Mouse (Mus musculus) right cerebral cortex, postnatal 4 days (tissue): ENCODE measurements at regions not wholly inside any gene's neighbourhood (a gene's known extent, or its start where the extent isn't known, plus 50 kb on each side); places are given as distances from the start of the nearest gene placed in this dataset.

Source experiments
- DNase-seq: peaks from one replicate; pipeline ENCODE4 v3.0.0-alpha.2; 2022

DNA sequence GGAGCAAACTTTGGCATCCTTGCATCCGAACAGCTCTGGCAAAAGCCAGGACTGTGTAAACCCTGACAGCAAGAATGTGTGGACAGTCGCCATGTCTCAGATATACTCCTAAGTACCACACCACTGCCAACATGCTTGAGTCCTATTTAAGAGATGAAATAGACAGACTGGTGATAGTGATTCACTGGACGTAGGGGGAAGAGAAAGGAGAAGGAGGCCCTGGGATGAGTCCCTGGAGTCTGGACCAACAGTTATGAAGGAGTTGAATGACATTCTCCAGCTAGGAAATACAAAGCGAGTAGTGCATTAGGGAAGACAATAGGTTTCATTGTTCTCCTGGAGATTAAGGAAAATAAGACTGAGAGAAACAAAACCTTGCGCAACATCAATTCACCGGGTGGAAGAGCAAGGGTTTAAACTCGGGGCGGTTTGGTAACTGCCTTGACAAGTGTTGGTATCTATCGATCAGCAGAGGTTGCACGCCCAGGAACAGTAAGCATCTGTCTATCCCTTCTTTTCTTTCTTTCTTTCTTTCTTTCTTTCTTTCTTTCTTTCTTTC lies 54.3 kb upstream of the Nrbf2 start:
- no peak for DNase-seq

DNA sequence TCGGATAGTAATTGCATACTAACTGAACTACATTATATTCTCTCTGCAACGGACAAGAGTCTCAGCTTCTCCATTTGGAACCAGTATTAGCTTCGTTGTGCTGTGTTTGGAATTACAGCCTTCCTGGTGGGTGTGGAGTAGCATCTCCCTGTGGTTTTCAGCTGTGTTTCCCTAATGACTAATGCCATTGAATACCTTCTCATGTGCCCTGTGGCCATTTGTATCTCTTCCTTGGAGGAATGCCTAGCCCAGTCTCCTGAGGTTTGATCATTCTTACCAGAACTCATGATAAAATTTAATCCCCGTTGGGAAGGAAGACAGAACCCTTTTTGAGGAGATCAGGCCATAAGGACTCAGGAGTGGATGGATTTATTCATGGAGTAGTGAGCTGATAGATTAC lies 59.6 kb upstream of the Nrbf2 start:
- DNase-seq = no peak

DNA sequence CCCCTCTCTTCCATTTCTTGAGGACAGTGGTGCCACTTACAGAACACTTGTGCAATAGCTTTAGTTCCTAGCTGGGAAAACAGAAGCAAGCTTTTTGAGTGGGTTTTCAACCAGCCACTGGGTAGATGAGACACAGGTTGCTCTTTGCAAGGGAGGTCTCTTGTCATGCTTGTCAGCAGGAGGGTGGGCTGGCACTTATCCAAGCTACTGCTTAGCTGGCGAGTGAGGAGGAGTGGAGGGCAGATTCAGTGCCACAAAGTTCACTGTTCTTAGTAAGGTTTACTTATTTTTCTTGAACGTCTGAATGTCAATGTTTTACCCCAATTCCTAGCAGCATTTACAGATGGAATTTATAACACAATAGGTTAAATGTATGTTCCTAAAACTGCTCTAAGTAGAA lies 65.9 kb upstream of the Nrbf2 start:
- DNase-seq = no peak

DNA sequence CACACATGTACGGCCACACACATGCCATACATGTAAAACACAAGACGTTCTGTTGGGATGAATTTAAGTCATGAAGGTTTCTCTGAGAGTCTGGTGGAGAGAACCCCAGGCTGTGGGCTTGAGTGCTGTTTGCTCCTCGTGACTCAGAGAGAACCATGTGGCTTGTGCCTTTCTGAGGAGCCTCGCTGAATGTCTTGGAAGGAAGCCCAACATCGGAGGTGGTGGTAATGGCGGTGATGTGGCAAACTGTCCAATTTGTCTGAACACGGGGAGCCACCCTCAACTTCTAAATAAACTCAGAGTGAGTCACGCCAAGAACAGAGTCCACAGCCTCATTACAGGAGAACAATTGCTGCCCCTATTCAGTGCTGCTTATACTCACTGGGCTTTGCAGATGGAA lies 75.7 kb upstream of the Nrbf2 start:
- DNase-seq = no peak

DNA sequence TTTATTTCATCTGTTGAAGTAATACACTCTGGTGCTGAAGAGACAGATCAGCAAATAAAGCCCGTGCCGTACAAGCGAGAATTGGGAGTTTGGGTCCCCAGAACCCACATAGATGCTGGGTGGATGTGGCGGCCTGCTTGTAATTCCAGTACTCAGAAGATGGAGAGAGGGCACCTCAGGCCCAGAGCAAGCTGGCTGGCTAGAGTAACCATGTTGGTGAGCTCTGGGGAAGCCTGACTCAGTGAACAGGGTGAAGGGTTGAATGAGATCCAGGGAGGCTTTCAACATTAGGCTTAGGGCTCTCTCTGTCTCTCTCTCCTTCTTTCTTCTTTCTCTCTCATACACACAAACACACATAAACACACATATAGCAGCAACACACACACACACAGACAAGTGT lies 76.2 kb upstream of the Nrbf2 start:
- no peak for DNase-seq

DNA sequence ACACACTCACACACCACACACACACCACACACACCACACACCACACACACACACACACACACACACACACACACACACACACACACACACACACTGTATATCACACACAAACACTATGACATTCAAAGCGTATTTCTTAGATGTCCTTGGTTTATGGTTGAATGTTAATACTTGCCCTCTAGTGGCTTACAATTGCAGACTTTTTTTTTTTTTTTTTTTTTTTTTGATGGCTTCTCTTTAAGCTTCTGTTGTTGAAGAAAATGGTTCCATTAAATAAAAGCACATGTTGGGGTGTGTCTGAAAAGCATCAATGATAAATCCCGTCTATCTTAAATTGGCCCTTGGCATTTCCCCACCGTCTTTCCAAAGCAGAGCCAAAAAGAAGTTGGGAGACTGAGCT lies 79.5 kb upstream of the Nrbf2 start:
- no peak for DNase-seq

DNA sequence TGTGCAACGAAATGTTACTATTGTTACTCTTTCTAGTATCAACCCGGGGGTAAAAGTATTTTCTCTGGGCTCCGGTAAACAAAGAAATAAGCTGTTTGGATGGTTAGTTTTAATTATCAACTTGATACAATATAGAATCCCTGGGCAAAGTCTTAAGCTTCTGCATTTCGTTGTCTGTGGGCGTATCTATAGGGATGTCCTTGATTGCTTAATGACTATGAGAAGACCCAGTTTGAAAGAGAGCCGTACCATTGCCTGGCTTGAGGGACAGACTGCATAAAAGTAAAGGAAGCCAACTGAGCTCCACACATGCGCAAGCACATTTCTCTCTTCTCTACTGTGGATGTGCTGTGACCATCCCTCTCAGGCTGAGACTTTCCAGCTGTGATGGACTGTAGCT lies 80.1 kb upstream of the Nrbf2 start:
- DNase-seq = no peak

DNA sequence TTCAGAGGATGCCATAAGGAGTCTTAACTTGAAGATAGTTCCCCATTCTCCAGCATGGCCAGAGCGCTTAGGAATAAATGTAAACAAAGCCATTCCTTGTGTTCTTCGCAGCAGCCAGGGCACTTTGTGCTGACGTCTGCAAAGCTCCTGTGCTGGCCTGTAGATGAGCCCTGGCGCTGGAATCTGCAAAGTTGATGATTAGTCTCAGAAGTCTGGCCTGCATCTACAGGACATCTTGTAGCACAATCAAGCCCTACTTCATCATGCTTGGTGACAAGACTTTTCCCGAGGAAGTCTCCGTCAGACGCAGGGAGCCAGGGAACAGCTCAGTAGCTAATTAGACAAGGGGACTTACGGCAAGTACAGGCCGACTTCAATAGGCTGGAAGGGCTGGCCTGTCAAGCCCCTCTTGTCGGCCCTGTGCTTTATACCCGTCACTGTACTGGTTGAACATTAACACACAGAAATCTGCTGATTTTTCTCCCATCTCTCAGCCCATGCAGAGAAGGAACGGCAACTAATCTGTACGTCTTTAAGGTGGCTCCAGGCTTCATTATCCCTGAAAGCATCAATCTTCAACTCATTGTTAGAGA lies 87.6 kb upstream of the Nrbf2 start:
- no peak for DNase-seq

DNA sequence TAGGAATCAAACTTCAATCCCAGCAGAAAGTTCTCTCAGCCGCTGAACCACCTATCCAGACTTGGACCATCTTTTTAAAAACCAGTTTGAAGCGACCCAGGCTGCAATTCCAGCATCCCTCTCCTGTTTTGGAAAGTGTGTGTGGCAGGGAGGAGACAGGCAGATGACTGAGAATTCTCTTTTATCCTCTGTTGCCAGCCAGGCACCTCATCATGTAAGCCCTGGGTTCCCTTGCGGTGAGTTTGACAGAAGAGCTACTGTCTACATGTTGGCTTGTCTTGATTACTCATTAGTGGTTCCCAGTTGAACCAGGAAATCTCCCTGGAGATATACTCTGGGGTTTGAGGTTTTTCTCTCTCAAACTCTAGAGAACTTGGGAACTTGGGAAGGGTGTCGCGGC lies 91.5 kb upstream of the Nrbf2 start:
- no peak for DNase-seq

DNA sequence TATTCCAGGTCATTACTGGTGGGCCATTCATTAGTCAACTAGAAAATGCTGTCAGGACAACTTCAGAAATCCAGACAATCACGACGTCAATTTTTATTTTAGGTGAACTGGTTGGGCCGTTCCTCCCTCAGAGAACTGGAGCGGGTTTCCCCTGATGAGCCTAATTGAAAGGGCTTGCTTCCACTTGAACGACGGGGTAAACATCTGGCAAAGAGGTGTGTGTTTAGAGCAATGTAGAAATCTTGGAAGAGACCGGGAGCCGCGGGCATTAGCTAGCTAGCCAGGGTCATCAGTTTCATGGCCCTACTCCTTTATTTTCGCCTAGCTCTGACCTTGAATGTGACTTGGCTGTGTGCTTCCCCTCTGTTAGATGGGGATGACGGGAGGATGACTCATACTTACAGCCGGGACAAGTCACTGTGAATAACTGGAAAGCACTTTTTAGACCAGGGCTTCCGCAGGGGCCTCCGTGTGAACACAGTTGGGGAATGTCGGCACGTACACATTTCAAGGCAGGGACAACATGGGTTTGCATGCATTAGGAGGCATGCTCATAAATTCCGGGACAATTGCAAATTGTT lies 92.6 kb upstream of the Nrbf2 start:
- DNase-seq = no peak

DNA sequence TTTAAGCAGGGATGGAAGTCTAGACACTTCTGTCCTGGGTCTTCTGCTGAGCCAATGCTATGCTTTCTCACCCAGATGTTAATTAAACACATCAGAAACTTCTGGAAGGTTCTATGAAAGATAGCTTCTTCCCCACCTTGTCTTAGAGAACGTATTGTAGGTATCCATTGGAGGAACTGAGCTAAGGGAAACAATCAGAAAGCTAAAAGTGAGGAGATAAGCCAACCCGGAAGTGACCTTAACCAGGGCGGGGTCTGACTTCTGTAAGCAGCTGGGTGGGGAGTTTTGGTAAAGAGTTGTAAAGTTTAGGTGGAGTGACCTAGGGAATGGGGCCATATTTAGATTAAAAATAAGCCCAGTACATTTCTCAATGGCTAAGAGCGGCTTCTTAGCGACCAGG lies 95.1 kb upstream of the Nrbf2 start:
- no peak for DNase-seq

DNA sequence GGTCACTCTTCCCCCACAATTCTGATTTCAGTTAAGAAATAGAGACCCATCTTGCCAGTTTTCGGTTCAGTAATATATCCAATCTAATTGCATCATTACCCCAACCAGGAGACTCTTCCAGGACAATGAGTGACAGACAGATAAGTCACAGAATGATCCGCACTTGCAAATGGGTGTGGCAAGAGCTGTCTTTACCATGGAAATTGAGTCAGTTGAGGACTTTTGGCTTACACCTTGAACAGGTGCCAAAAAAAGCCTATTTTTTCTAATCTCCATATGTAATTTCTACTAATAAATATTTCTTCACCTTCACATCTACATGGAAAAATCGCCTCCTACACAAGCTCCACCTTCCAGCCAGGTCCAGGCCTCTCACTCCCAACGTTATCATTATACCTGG lies 98.2 kb upstream of the Nrbf2 start:
- no peak for DNase-seq

DNA sequence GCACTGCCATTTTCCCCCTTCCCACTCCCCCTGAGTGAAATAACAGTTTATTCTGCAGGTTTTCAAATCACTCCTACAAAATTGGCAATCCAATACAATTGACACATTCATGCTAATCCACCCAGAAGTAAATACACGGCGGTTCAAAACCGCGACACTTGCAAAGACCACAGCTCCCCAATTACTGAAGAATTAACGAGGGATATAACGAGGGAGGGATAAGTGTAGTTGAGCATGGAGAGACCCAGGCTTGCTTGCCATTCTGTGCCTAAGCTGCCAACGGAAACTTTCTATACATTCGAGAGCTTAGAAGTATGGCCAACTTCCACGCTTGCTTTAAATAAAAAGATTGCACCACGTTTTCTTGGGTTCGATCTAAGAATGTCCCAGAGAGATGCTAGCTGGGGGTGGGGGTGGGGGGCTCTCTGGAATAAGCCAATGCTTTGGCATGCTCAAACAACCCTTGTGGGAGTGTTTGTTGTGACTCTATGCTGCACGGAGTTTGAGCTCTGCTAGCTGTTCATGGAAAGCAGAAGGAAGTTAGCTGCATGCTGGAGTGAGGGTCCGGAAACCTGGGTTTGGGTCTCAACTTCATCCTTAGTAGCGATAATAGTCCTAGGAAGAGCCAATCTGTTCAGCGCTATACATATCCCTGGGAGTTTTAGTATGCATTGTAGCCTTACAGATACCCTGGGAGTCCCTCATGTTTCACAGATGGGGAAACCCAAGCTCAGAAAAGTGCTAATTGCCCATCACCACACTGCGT lies 98.9 kb upstream of the Nrbf2 start:
- DNase-seq = no peak

DNA sequence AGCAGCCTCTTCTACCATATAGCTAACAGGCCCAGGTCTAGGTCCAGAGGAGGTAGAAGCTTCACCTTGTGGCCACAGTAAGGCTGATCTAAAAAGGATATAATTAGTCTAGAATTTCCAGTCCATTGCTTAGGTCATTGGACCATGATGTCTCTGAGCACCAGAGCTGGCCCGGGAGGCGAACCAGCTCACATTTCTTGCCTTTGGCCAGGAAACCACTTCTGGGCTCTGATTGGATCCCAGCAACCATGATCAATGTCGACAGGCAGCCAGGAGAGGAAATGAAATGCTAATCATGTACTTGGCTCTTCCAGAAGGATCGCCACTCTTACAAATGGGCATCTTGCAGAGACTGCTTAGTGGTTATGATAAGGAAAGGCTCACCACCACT lies 99.5 kb upstream of the Nrbf2 start:
- DNase-seq = no peak

DNA sequence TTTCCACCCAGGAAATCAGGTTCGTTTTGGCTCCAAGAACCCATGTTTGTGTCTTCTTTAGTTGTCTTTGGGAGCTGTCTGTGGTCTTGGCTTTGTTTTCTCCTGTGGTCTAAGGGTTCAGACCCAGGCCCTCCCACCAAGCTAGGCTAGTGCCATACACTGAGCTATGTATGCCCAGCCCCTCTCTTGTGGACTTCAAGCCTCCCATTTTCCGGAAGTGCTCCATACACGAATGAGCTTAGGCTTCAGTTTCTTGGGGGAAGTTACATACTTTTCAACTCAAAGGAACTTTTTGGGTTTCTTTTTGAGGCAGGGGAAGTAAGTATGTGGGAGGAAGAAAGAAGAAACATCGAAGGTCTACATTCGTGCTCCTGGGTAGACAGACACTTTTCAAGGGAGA lies 100.9 kb upstream of the Nrbf2 start:
- DNase-seq = no peak

DNA sequence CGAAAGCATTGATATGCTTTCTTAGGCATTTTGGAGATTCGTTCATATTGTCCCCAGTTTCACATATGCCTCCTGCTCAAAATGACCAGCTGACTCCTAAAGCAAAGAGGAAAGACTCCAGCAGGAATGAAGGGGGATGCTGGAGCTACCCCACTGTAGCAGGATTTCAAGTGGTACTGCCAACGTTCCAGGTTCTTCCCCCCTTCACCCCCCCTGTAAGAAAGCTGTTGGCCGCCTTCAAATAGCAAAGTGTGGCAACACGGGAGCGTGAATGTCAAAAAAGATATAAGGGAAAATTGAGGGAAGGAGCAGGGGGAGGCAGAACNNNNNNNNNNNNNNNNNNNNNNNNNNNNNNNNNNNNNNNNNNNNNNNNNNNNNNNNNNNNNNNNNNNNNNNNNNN lies 103.7 kb upstream of the Nrbf2 start:
- DNase-seq = no peak

DNA sequence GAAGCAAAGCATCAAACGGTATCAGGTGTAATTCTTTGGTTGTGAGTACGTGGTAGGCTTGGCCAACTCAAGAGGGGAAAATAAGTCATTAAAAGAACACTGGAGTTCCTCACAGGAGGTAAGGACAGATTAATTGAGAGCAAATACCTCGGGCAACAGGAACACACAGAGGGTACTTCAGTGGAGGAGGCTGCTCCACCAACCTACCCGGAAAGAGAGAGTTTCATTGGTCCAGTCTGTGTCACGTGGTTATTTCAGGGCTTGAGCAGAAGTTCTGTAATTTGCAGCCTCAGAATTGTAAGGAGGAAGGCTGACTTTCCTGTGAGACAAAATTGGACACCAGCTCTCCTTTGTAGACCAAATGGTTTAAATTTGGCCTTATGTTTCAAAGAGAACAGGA lies 115.3 kb upstream of the Nrbf2 start:
- DNase-seq = no peak

DNA sequence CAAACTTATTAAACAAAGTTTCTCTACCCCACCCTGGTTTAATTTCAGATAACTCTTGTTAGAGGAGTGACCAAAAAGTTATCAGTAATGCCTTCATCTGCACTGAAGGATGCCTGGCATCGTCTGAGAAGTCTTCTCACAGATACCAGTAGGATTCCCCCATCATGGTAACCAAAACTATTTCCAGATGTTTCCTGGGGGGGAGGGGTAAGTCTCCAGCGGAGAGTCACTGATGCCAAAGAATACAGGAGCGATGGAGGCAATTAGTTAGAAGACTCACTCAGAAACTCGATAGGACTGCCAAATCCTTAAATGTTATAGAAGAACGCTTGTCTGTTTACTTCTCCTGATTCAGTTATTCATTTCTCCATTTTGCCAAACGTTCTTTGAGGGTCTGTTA lies 116.3 kb upstream of the Nrbf2 start:
- DNase-seq = no peak

DNA sequence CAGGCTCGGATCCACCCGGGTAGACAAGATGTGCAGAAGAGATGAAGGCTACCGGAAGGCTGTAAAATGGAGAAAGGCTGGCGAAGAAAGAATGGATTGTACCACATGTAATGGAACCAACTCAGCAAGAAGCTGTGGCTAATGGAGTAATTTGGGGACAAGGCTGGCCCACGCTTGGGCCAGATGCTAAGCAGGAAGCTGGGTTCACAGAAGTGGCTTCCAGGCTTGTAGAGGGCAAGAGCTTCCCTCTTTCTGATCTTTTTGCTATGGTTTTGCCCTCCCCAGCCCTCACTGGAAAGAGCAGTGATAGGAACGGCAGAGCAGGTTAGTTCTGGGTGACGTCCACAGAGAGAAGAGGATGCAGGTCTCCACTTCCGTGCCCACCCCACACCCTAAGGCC lies 117.7 kb upstream of the Egr2 start:
- DNase-seq = no peak

DNA sequence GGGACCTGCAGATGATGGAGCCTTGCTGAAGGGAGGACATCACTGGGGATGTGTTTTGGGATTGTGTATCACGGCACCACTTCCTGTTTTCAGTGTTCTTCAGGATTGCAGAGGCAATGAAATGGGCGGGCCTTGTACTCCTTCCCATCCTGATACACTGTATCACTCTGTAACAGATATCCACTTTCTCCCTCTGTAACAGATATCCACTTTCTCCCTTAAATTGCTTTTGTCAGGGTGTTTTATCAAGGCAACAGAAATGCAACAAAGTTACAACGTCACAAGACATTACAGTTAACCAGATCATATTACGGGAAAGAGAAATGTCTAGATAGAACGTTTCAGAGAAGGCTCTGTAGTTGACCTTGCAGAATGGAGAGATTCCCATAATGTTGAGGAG lies 114.5 kb upstream of the Egr2 start:
- no peak for DNase-seq

DNA sequence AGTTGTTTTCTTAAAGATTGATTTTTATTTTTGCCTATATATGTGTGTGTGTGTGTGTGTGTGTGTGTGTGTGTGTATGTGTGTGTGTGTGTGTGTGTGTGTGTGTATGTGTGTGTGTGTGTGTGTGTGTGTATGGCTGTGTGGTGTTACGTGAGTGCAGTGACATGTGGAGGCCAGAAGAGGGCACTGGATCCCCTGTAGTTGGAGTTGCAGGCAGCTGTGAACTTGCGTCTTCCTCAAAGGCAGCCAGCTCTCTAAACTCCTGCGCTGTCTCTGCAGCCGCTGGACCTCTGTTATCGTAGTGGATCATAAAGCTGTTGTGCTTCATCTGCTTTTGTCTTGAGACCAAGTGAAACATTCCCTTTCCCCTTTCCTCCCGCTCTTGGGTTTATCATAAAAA lies 109.9 kb upstream of the Egr2 start:
- DNase-seq = no peak

DNA sequence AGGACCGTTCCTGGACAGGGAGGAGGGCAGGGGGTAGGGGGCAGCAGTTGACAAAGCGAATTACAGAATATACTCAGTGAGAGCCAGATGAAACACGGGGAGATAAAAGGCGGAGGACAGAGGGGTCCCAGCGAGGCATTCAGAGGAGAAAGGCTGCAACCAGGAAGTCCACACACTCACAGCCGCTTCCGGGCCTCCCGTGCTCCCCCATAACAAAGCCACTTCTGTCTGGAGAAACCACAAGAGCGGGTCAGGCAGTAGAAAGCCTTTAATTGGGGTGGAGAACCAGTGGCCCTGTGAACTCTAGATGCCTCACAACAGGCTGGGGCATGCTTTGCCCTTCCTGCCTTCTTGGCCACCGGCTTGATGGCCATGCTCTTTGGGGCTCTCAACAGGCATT lies 108.1 kb upstream of the Egr2 start:
- no peak for DNase-seq

DNA sequence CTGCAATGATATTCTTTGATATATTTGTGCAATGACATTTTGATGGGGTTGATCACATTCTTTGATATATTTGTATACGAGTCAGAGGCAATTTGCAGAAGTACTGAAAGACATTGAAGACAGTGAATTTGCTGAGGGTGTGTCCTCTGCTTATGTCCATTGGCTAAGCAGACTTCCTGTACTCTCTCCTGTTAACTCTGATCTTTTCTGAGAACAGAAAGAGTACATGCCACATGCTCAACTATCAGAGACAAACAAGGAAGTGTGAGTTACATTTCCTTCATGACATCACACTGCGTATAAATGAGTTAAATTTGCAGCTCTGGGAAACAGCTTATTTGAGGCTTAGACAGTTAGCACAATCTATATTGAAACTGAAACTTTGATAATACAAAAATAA lies 104.5 kb upstream of the Egr2 start:
- no peak for DNase-seq

DNA sequence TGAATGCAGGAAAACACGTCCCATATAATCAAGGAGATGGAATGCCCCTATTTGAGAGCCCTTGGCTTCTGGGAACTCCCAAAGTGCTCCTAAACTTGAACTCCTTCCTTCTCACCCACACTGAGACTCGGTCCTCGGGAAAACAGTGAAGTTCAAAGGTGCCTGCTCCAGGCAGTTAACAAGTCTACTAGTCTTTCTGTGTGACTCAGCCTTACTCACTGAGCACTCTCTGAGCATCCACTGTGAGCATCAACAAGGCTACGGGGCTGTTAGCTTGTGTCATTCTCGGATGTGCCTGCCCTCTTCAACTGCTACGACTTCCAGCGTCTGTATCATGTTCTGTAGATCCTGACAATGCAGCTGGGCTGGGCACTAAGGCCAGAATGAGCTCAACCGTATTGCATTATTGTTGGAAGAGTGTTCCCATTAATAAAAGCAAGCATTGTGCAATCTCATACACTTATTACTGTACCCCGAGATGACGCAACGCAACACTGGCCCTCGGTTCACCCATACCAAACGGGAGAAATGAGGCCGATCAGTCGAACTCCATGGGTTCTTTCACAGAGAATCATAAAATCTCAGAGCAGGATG lies 96.1 kb upstream of the Egr2 start:
- no peak for DNase-seq
